Mouse (Mus musculus): ENCODE data around the gene Smim23. TPM values are rescaled to one million over a fixed set of nuclear protein-coding genes. Genes with fewer than 3 reads are reported as not detected.

The Smim23 gene
- not detected in 2 replicates for polyA plus RNA-seq (2012; rRNA removed)

- Histone ChIP-seq H3K4me3 (replicated peaks; ENCODE audit: insufficient read depth, low read depth, low read length) (no peak within 1 kb of the TSS), H3K4me1 (ENCODE audit: control insufficient read depth, insufficient read depth, low read length) (no peaks in the 10 kb centered on the region), H3K27me3 (ENCODE audit: control insufficient read depth, insufficient read depth, low read length) (no peaks in the 10 kb centered on the region), H3K27ac (ENCODE audit: insufficient read depth, low read length) (no peak within 1 kb of the TSS)
- TF ChIP-seq CTCF (IDR thresholded peaks at IDR 0.05; ENCODE audit: borderline replicate concordance, insufficient read depth, low read depth, low read length), result no peak
- no peak for TF ChIP-seq POLR2A (IDR thresholded peaks at IDR 0.05; ENCODE audit: borderline replicate concordance, insufficient read depth, low read length)
- no peak for DNase-seq
- WGBS, result 92% methylated on average over 1 of the region's 1 CpGs
Measured at GRCm38 (mm10) chr11:32824505-32824904, at the start of gene Smim23. Smim23 (minus strand) TSS chr11:32824605.

GRCm38 (mm10) chr11:32868619-32869383 is 44.4 kb upstream of the Smim23 start:
- 81% methylated on average over 10 of the region's 10 CpGs for WGBS
- Histone ChIP-seq H3K4me3 (replicated peaks; ENCODE audit: insufficient read depth, low read depth, low read length) (no peak overlapping the region), H3K27ac (ENCODE audit: insufficient read depth, low read length) (no peak overlapping the region), H3K27me3 (ENCODE audit: control insufficient read depth, insufficient read depth, low read length) (no peaks in the 10 kb centered on the region), H3K4me1 (ENCODE audit: control insufficient read depth, insufficient read depth, low read length) (peaks cover 8% of the 10 kb centered on the region; the same call in 1 of the 2 replicates)
- DNase-seq, result no peak
- TF ChIP-seq CTCF (IDR thresholded peaks at IDR 0.05; ENCODE audit: borderline replicate concordance, insufficient read depth, low read depth, low read length) (peak; percentile 26; the same call in 1 of the 2 replicates), POLR2A (IDR thresholded peaks at IDR 0.05; ENCODE audit: borderline replicate concordance, insufficient read depth, low read length) (no peak)

- Histone ChIP-seq H3K27ac (ENCODE audit: insufficient read depth, low read length) (no peak overlapping the region), H3K27me3 (ENCODE audit: control insufficient read depth, insufficient read depth, low read length) (no peaks in the 10 kb centered on the region), H3K4me3 (replicated peaks; ENCODE audit: insufficient read depth, low read depth, low read length) (no peak overlapping the region), H3K4me1 (ENCODE audit: control insufficient read depth, insufficient read depth, low read length) (peaks cover 8% of the 10 kb centered on the region; the same call in 1 of the 2 replicates)
- DNase-seq, result peak; percentile 65 to 84
- TF ChIP-seq POLR2A (IDR thresholded peaks at IDR 0.05; ENCODE audit: borderline replicate concordance, insufficient read depth, low read length), result no peak
- TF ChIP-seq CTCF (IDR thresholded peaks at IDR 0.05; ENCODE audit: borderline replicate concordance, insufficient read depth, low read depth, low read length), result no peak
- 10% methylated on average over 5 of the region's 5 CpGs for WGBS
Measured at GRCm38 (mm10) chr11:32864615-32865014, 40.2 kb upstream of the Smim23 start.

- no peaks in the 10 kb centered on the region for H3K27me3 ChIP-seq (ENCODE audit: control insufficient read depth, insufficient read depth, low read length)
- WGBS, result 12% methylated on average over 8 of the region's 8 CpGs
- DNase-seq, result peak; percentile 15 to 23
- H3K27ac ChIP-seq (ENCODE audit: insufficient read depth, low read length), result no peak overlapping the region
- no peak overlapping the region for H3K4me3 ChIP-seq (replicated peaks; ENCODE audit: insufficient read depth, low read depth, low read length)
- H3K4me1 ChIP-seq (ENCODE audit: control insufficient read depth, insufficient read depth, low read length), result peaks cover 9% of the 10 kb centered on the region; the same call in 1 of the 2 replicates
- TF ChIP-seq POLR2A (IDR thresholded peaks at IDR 0.05; ENCODE audit: borderline replicate concordance, insufficient read depth, low read length), result no peak
- no peak for TF ChIP-seq CTCF (IDR thresholded peaks at IDR 0.05; ENCODE audit: borderline replicate concordance, insufficient read depth, low read depth, low read length)
Measured at GRCm38 (mm10) chr11:32857418-32857879, 33.0 kb upstream of the Smim23 start.

GRCm38 (mm10) chr11:32846682-32847222 is 22.3 kb upstream of the Smim23 start:
- Histone ChIP-seq H3K4me1 (ENCODE audit: control insufficient read depth, insufficient read depth, low read length) (peaks cover 4% of the 10 kb centered on the region), H3K27ac (ENCODE audit: insufficient read depth, low read length) (no peak overlapping the region), H3K4me3 (replicated peaks; ENCODE audit: insufficient read depth, low read depth, low read length) (no peak overlapping the region), H3K27me3 (ENCODE audit: control insufficient read depth, insufficient read depth, low read length) (no peaks in the 10 kb centered on the region)
- WGBS, result 43% methylated on average over 20 of the region's 20 CpGs
- TF ChIP-seq POLR2A (IDR thresholded peaks at IDR 0.05; ENCODE audit: borderline replicate concordance, insufficient read depth, low read length) (no peak), CTCF (IDR thresholded peaks at IDR 0.05; ENCODE audit: borderline replicate concordance, insufficient read depth, low read depth, low read length) (no peak)
- DNase-seq, result no peak

- WGBS, result 93% methylated on average over 5 of the region's 5 CpGs
- no peak for TF ChIP-seq POLR2A (IDR thresholded peaks at IDR 0.05; ENCODE audit: borderline replicate concordance, insufficient read depth, low read length)
- no peak for TF ChIP-seq CTCF (IDR thresholded peaks at IDR 0.05; ENCODE audit: borderline replicate concordance, insufficient read depth, low read depth, low read length)
- H3K27ac ChIP-seq (ENCODE audit: insufficient read depth, low read length), result no peak overlapping the region
- no peak for DNase-seq
- no peaks in the 10 kb centered on the region for H3K27me3 ChIP-seq (ENCODE audit: control insufficient read depth, insufficient read depth, low read length)
- no peak overlapping the region for H3K4me3 ChIP-seq (replicated peaks; ENCODE audit: insufficient read depth, low read depth, low read length)
- peaks cover 3% of the 10 kb centered on the region for H3K4me1 ChIP-seq (ENCODE audit: control insufficient read depth, insufficient read depth, low read length)
Measured at GRCm38 (mm10) chr11:32841169-32841568, 16.8 kb upstream of the Smim23 start.

- no peaks in the 10 kb centered on the region for H3K27me3 ChIP-seq (ENCODE audit: control insufficient read depth, insufficient read depth, low read length)
- no peak overlapping the region for H3K4me3 ChIP-seq (replicated peaks; ENCODE audit: insufficient read depth, low read depth, low read length)
- WGBS, result 73% methylated on average over 9 of the region's 9 CpGs
- H3K4me1 ChIP-seq (ENCODE audit: control insufficient read depth, insufficient read depth, low read length), result no peaks in the 10 kb centered on the region
- H3K27ac ChIP-seq (ENCODE audit: insufficient read depth, low read length), result no peak overlapping the region
- no peak for DNase-seq
- TF ChIP-seq POLR2A (IDR thresholded peaks at IDR 0.05; ENCODE audit: borderline replicate concordance, insufficient read depth, low read length), result no peak
- TF ChIP-seq CTCF (IDR thresholded peaks at IDR 0.05; ENCODE audit: borderline replicate concordance, insufficient read depth, low read depth, low read length), result no peak
Measured at GRCm38 (mm10) chr11:32840256-32840655, 15.9 kb upstream of the Smim23 start.

GRCm38 (mm10) chr11:32835022-32835421 is 10.6 kb upstream of the Smim23 start:
- no peaks in the 10 kb centered on the region for H3K27me3 ChIP-seq (ENCODE audit: control insufficient read depth, insufficient read depth, low read length)
- H3K4me1 ChIP-seq (ENCODE audit: control insufficient read depth, insufficient read depth, low read length), result no peaks in the 10 kb centered on the region
- TF ChIP-seq POLR2A (IDR thresholded peaks at IDR 0.05; ENCODE audit: borderline replicate concordance, insufficient read depth, low read length) (no peak), CTCF (IDR thresholded peaks at IDR 0.05; ENCODE audit: borderline replicate concordance, insufficient read depth, low read depth, low read length) (no peak)
- no peak overlapping the region for H3K27ac ChIP-seq (ENCODE audit: insufficient read depth, low read length)
- no peak for DNase-seq
- WGBS, result 58% methylated on average over 8 of the region's 8 CpGs
- no peak overlapping the region for H3K4me3 ChIP-seq (replicated peaks; ENCODE audit: insufficient read depth, low read depth, low read length)

Data from cerebellum, adult 2 months (tissue).